Mouse (Mus musculus) c-Kit-positive CD71-positive TER-119-positive erythroid progenitor cells, embryonic 14.5 days (primary cell): Measurements from ENCODE around the gene Tulp4.

ENCODE experiments used
- DNase-seq: peaks from one replicate; pipeline ENCODE4 v3.0.0-alpha.2; 2013; ENCODE audit warnings: low spot score

Gene Tulp4

GRCm38 (mm10) chr17:6106361-6107014 is at the start of gene Tulp4:
TSS of gene Tulp4 (plus strand) at chr17:6106437.
- DNase-seq, result peak; percentile 71

- DNase-seq, result no peak
These were observed 43.4 kb upstream of the Tulp4 start for GRCm38 (mm10) chr17:6062793-6063192.

- no peak for DNase-seq
These were observed 42.7 kb upstream of the Tulp4 start for GRCm38 (mm10) chr17:6063532-6063931.

GRCm38 (mm10) chr17:6066021-6066420 is 40.2 kb upstream of the Tulp4 start:
- DNase-seq, result no peak

GRCm38 (mm10) chr17:6067613-6068012 is 38.6 kb upstream of the Tulp4 start:
- no peak for DNase-seq

GRCm38 (mm10) chr17:6069866-6070265 is 36.4 kb upstream of the Tulp4 start:
- DNase-seq, result no peak

GRCm38 (mm10) chr17:6073405-6073804 is 32.8 kb upstream of the Tulp4 start:
- DNase-seq, result no peak

- peak; percentile 96 for DNase-seq
These were observed 26.7 kb upstream of the Tulp4 start, which contains the start of the genes Serac1 and Gtf2h5 for GRCm38 (mm10) chr17:6079287-6080122. TSS of gene Serac1 (minus strand) at chr17:6079741. TSS of gene Gtf2h5 (plus strand) at chr17:6079786.

GRCm38 (mm10) chr17:6083323-6083890 is 22.8 kb upstream of the Tulp4 start:
- no peak for DNase-seq

GRCm38 (mm10) chr17:6091604-6092003 is 14.6 kb upstream of the Tulp4 start:
- no peak for DNase-seq

GRCm38 (mm10) chr17:6095579-6095978 is 10.7 kb upstream of the Tulp4 start:
- no peak for DNase-seq

GRCm38 (mm10) chr17:6097884-6098283 is 8.4 kb upstream of the Tulp4 start:
- DNase-seq, result peak; percentile 29

GRCm38 (mm10) chr17:6102287-6102686 is 4.0 kb upstream of the Tulp4 start:
- no peak for DNase-seq

GRCm38 (mm10) chr17:6103566-6103965 is 2.7 kb upstream of the Tulp4 start:
- DNase-seq, result no peak

GRCm38 (mm10) chr17:6107015-6107601 is 871 bp downstream of the Tulp4 start:
- peak; percentile 25 for DNase-seq

- DNase-seq, result no peak
These were observed 1.9 kb downstream of the Tulp4 start for GRCm38 (mm10) chr17:6108175-6108574.

- DNase-seq, result no peak
These were observed 4.7 kb downstream of the Tulp4 start for GRCm38 (mm10) chr17:6110956-6111355.

- DNase-seq, result no peak
These were observed 7.4 kb downstream of the Tulp4 start for GRCm38 (mm10) chr17:6113653-6114052.

GRCm38 (mm10) chr17:6115085-6115484 is 8.8 kb downstream of the Tulp4 start:
- DNase-seq, result no peak

GRCm38 (mm10) chr17:6117148-6117725 is 11.0 kb downstream of the Tulp4 start:
- DNase-seq, result no peak

GRCm38 (mm10) chr17:6117917-6118316 is 11.7 kb downstream of the Tulp4 start:
- DNase-seq, result no peak

GRCm38 (mm10) chr17:6118861-6119260 is 12.6 kb downstream of the Tulp4 start:
- no peak for DNase-seq
